Mouse (Mus musculus): Measurements from ENCODE around the gene Btg1. TPM values are rescaled to one million over a fixed set of nuclear protein-coding genes. Genes with fewer than 3 reads are reported as not detected.

Btg1 gene
- 60.0 and 61.2 TPM in 2 replicates for polyA plus RNA-seq (2015; fragmentation: Nextera tagmentation; extraction: Ambion mirVana)

- Histone ChIP-seq H3K36me3 (peaks cover 6% of the 10 kb centered on the region; the same call in 1 of the 2 replicates), H3K27ac (replicated peaks) (peak within 1 kb of the TSS; percentile 94), H3K9ac (replicated peaks) (peak within 1 kb of the TSS; percentile 99), H3K4me2 (replicated peaks) (peak within 1 kb of the TSS; percentile 51), H3K27me3 (no peaks in the 10 kb centered on the region), H3K4me3 (peak within 1 kb of the TSS; percentile 91), H3K4me1 (peaks cover 24% of the 10 kb centered on the region), H3K9me3 (no peaks in the 10 kb centered on the region)
- 0% methylated on average over 37 of the region's 37 CpGs for WGBS
- ATAC-seq (replicated peaks), result peak; percentile 96
Measured at GRCm38 (mm10) chr10:96616709-96617116, at the start of gene Btg1. Btg1 (plus strand) TSS chr10:96617006.

DNA sequence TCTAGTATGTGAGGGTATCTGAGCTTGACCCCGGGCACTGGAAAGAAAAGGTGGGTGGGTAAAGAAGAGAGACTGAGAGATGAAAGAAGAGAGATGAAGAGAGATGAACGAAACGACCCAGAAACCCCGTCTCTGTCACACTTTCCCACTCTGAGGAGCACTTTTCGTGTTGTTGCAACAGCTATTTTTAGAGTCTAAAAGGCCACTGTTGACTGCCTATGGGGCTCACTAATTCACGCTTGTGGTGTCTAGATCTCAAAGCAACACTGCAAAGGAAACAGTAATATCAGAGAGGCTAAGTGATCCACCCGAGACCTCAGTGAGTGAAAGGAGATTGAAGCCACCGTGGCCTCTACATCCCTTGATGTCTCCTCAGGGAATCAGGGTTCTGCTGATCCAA is 47.3 kb upstream of the Btg1 start:
- Histone ChIP-seq H3K4me1 (no peaks in the 10 kb centered on the region), H3K27me3 (no peaks in the 10 kb centered on the region), H3K4me3 (no peak overlapping the region), H3K9me3 (no peaks in the 10 kb centered on the region), H3K4me2 (replicated peaks) (no peak overlapping the region), H3K9ac (replicated peaks) (no peak overlapping the region), H3K27ac (replicated peaks) (no peak overlapping the region), H3K36me3 (no peaks in the 10 kb centered on the region)
- ATAC-seq (replicated peaks), result no peak
- 89% methylated on average over 8 of the region's 8 CpGs for WGBS

DNA sequence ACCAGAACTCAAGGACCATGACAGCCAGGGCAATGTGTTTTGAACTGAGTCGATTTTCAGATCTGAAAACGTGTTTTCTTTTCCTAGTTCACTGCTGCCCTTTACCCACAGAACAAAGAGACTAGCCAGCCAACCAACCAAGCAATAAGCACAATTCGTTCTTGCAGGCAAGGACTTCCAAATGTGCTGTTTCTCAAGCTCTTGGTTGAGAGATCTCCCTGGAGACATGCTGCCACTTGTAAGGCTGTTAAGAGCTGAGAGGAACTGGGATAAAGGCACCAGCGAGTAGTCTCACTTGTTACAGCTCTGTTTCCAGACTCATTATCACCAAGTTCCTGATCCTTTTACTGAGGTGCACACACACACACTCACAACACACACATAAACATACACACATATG is 45.6 kb upstream of the Btg1 start:
- ATAC-seq (replicated peaks), result no peak
- 61% methylated on average over 4 of the region's 4 CpGs for WGBS

GRCm38 (mm10) chr10:96574786-96575185 is 42.0 kb upstream of the Btg1 start:
- Histone ChIP-seq H3K36me3 (no peaks in the 10 kb centered on the region), H3K27ac (replicated peaks) (no peak overlapping the region), H3K27me3 (no peaks in the 10 kb centered on the region), H3K9ac (replicated peaks) (no peak overlapping the region), H3K4me3 (no peak overlapping the region), H3K4me1 (no peaks in the 10 kb centered on the region), H3K4me2 (replicated peaks) (no peak overlapping the region), H3K9me3 (no peaks in the 10 kb centered on the region)
- WGBS, result 74% methylated on average over 6 of the region's 6 CpGs
- no peak for ATAC-seq (replicated peaks)

More for the DNA sequence above, 45.6 kb upstream of the Btg1 start:
- H3K4me3 ChIP-seq, result no peak overlapping the region
- no peak overlapping the region for H3K4me2 ChIP-seq (replicated peaks)
- H3K36me3 ChIP-seq, result no peaks in the 10 kb centered on the region
- H3K27ac ChIP-seq (replicated peaks), result no peak overlapping the region
- H3K4me1 ChIP-seq, result no peaks in the 10 kb centered on the region
- no peaks in the 10 kb centered on the region for H3K9me3 ChIP-seq
- no peak overlapping the region for H3K9ac ChIP-seq (replicated peaks)
- H3K27me3 ChIP-seq, result no peaks in the 10 kb centered on the region

- WGBS, result 85% methylated on average over 5 of the region's 5 CpGs
- ATAC-seq (replicated peaks), result no peak
Measured at GRCm38 (mm10) chr10:96575338-96575737, 41.5 kb upstream of the Btg1 start.

GRCm38 (mm10) chr10:96578924-96579323 is 37.9 kb upstream of the Btg1 start:
- ATAC-seq (replicated peaks), result no peak
- Histone ChIP-seq H3K4me2 (replicated peaks) (no peak overlapping the region), H3K9ac (replicated peaks) (no peak overlapping the region), H3K27me3 (no peaks in the 10 kb centered on the region), H3K36me3 (no peaks in the 10 kb centered on the region), H3K4me1 (no peaks in the 10 kb centered on the region), H3K27ac (replicated peaks) (no peak overlapping the region), H3K4me3 (no peak overlapping the region), H3K9me3 (no peaks in the 10 kb centered on the region)
- 83% methylated on average over 5 of the region's 5 CpGs for WGBS

More at GRCm38 (mm10) chr10:96575338-96575737, 41.5 kb upstream of the Btg1 start:
- H3K27ac ChIP-seq (replicated peaks), result no peak overlapping the region
- no peaks in the 10 kb centered on the region for H3K4me1 ChIP-seq
- no peaks in the 10 kb centered on the region for H3K36me3 ChIP-seq
- no peak overlapping the region for H3K4me3 ChIP-seq
- H3K9ac ChIP-seq (replicated peaks), result no peak overlapping the region
- H3K4me2 ChIP-seq (replicated peaks), result no peak overlapping the region
- H3K9me3 ChIP-seq, result no peaks in the 10 kb centered on the region
- H3K27me3 ChIP-seq, result no peaks in the 10 kb centered on the region

GRCm38 (mm10) chr10:96579436-96579835 is 37.4 kb upstream of the Btg1 start:
- Histone ChIP-seq H3K27ac (replicated peaks) (no peak overlapping the region), H3K4me2 (replicated peaks) (no peak overlapping the region), H3K9me3 (no peaks in the 10 kb centered on the region), H3K4me3 (no peak overlapping the region), H3K9ac (replicated peaks) (no peak overlapping the region), H3K4me1 (no peaks in the 10 kb centered on the region), H3K36me3 (no peaks in the 10 kb centered on the region), H3K27me3 (no peaks in the 10 kb centered on the region)
- 79% methylated on average over 4 of the region's 4 CpGs for WGBS
- ATAC-seq (replicated peaks), result no peak

GRCm38 (mm10) chr10:96580246-96580645 is 36.6 kb upstream of the Btg1 start:
- H3K9me3 ChIP-seq, result no peaks in the 10 kb centered on the region
- 75% methylated on average over 7 of the region's 7 CpGs for WGBS
- no peak overlapping the region for H3K4me3 ChIP-seq
- H3K4me2 ChIP-seq (replicated peaks), result no peak overlapping the region
- no peaks in the 10 kb centered on the region for H3K4me1 ChIP-seq
- H3K27me3 ChIP-seq, result no peaks in the 10 kb centered on the region
- no peak overlapping the region for H3K27ac ChIP-seq (replicated peaks)
- no peak overlapping the region for H3K9ac ChIP-seq (replicated peaks)
- no peak for ATAC-seq (replicated peaks)
- no peaks in the 10 kb centered on the region for H3K36me3 ChIP-seq

- Histone ChIP-seq H3K27me3 (no peaks in the 10 kb centered on the region), H3K4me1 (no peaks in the 10 kb centered on the region), H3K4me3 (no peak overlapping the region), H3K4me2 (replicated peaks) (no peak overlapping the region), H3K36me3 (no peaks in the 10 kb centered on the region), H3K27ac (replicated peaks) (no peak overlapping the region), H3K9ac (replicated peaks) (no peak overlapping the region), H3K9me3 (no peaks in the 10 kb centered on the region)
- ATAC-seq (replicated peaks), result no peak
- WGBS, result 35% methylated on average over 6 of the region's 6 CpGs
Measured at GRCm38 (mm10) chr10:96581232-96581631, 35.6 kb upstream of the Btg1 start.

- Histone ChIP-seq H3K9me3 (no peaks in the 10 kb centered on the region), H3K27ac (replicated peaks) (no peak overlapping the region), H3K4me3 (no peak overlapping the region), H3K27me3 (no peaks in the 10 kb centered on the region), H3K4me1 (no peaks in the 10 kb centered on the region), H3K36me3 (no peaks in the 10 kb centered on the region), H3K4me2 (replicated peaks) (no peak overlapping the region), H3K9ac (replicated peaks) (no peak overlapping the region)
- ATAC-seq (replicated peaks), result no peak
- WGBS, result 79% methylated on average over 4 of the region's 4 CpGs
Measured at GRCm38 (mm10) chr10:96586191-96586880, 30.5 kb upstream of the Btg1 start.

DNA sequence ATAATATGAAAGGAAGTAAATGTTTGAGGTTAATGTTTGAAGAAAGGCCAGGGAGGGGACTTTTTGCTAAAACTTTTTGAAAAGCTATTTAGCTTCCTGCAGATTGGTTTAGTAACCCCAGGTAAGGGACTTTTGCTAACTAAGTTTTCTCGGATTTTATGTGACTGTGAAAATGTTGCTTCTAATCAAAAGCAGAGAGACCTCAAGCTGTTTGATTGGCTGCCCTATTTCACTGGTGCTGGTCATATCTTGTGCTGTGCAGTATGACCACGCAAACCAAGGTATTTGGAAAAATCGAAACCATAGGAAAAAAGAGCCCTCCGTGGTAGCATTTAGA is 30.0 kb upstream of the Btg1 start:
- H3K4me2 ChIP-seq (replicated peaks), result no peak overlapping the region
- H3K27ac ChIP-seq (replicated peaks), result no peak overlapping the region
- H3K9me3 ChIP-seq, result no peaks in the 10 kb centered on the region
- no peaks in the 10 kb centered on the region for H3K27me3 ChIP-seq
- H3K4me1 ChIP-seq, result no peaks in the 10 kb centered on the region
- WGBS, result 87% methylated on average over 4 of the region's 4 CpGs
- no peak overlapping the region for H3K4me3 ChIP-seq
- ATAC-seq (replicated peaks), result no peak
- H3K9ac ChIP-seq (replicated peaks), result no peak overlapping the region
- H3K36me3 ChIP-seq, result no peaks in the 10 kb centered on the region

DNA sequence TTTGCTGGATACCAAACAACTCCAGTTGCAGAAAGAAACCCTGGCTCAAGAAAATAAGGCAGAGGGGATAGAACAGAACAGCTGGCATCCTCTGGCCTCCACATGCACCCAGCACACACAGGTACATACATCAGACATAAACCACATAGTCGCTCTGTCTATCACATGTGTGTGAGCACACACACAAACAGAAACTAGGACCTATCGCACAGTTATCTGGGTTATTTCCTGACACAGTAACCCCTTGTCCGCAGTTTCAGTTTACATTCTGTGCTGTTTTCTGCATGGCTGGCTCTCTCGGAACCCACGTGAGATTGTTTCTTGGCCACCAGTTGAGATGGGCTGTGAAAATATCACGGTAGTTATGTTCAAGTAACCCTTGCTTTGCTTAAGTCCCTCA is 28.6 kb upstream of the Btg1 start:
- WGBS, result 87% methylated on average over 6 of the region's 6 CpGs
- Histone ChIP-seq H3K27me3 (no peaks in the 10 kb centered on the region), H3K9ac (replicated peaks) (no peak overlapping the region), H3K4me3 (no peak overlapping the region), H3K4me2 (replicated peaks) (no peak overlapping the region), H3K9me3 (no peaks in the 10 kb centered on the region), H3K36me3 (no peaks in the 10 kb centered on the region), H3K27ac (replicated peaks) (no peak overlapping the region), H3K4me1 (no peaks in the 10 kb centered on the region)
- no peak for ATAC-seq (replicated peaks)

DNA sequence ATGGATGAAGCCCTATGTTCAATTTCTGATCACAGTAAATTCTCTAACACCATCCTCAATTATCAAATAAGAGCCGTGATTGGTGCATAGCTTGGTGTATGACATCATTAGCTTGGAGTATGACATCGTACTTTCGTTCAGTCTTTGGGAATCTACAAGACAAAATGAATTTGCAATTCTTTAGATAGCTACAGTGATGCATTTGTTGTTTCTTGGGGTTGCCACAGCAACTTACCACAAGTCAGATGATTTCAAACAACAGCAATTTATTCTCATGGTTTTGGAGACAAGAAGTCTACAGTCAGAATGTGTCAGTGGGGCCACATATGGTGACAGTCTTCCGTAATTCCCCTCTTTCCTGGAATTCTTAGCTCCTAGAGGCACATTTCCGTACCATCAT is 27.0 kb upstream of the Btg1 start:
- Histone ChIP-seq H3K36me3 (no peaks in the 10 kb centered on the region), H3K27me3 (no peaks in the 10 kb centered on the region), H3K4me1 (no peaks in the 10 kb centered on the region), H3K9ac (replicated peaks) (no peak overlapping the region), H3K27ac (replicated peaks) (no peak overlapping the region), H3K9me3 (no peaks in the 10 kb centered on the region), H3K4me3 (no peak overlapping the region), H3K4me2 (replicated peaks) (no peak overlapping the region)
- ATAC-seq (replicated peaks), result no peak
- 89% methylated on average over 5 of the region's 5 CpGs for WGBS
